Mouse (Mus musculus): ENCODE measurements around the gene Vmn1r225.
"Not testable (repeated sequence)": the region's sequence is repeated elsewhere in the genome, so short reads cannot be mapped to it uniquely, and the experiment has no call there.

The Vmn1r225 gene

DNA sequence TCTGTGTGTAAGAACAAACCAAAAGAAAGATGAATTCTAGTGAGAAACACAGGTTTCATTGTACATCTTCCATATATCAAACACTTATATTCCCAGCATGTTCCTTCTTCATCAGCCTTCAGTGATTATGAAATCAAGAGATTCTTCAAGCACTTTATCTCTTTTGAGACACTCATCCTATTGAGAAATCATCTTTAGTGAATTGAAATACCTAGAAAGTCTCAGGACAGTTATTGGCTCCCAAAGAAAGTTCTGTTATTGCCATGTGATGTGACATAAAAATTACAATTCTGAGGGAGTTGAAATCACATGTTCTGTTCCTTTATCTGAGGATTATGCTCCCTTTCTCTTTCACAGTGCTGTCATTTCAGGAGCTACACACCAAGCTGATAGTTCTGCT lies at the start of gene Vmn1r225:
TSS of gene Vmn1r225 (plus strand) at position 301 of the 400 bp plus-strand sequence.
- no peak for DNase-seq

DNA sequence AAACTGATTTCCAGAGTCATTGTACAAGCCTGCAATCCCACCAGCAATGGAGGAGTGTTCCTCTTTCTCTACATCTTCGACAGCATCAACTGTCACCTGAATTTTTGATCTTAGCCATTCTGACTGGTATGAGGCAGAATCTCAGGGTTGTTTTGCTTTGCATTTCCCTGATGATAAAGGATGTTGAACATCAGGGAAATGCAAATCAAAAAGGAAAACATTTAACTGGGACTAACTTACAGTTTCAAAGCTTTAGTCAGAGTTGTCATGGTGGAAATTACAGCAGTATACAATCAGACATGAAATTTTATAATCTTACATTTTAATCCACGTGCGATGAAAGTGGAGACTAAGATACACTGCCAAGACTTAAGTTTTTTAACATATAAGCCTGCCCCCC lies 24.6 kb upstream of the Vmn1r225 start:
- DNase-seq: no peak

DNA sequence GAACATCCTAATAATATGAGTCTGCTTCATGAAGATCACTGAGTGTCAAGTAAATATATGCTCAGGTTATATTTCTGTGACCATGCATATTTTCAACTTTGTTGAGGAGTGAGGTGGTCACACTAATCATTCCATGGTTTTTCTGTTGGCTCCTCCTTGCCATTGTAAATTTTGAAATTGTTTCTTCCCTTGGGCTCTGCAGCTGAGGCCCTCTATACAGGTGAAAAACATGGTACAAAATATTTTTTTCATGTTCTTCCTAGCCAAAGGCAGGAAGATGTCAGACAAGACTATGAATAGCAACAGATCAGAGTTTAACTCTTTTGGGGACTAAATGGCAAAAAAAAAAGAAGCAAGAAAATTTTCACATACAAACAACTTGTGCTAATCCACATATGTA lies 16.7 kb upstream of the Vmn1r225 start, which contains the start of gene Vmn2r108:
TSS of gene Vmn2r108 (minus strand) at position 101 of the 400 bp plus-strand sequence.
- DNase-seq: no peak

DNA sequence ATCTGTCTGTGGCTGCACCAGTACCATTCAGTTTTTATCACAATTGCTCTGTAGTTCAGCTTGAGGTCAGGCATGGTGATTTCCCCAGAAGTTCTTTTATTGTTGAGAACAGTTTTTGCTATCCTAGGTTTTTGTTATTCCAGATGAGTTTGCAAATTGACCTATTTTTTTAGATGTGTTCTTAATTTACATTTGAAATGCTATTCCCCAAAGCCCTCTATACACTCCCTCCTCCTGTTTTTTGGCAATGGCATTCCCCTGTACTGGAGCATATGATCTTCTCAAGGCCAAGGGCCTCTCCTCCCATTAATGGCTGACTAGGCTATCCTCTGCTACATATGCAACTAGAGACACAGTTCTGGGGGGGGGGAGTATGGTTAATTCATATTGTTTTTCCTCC lies 10.3 kb downstream of the Vmn1r225 start:
- not testable (repeated sequence) for DNase-seq

Measured in lung, postnatal 14 days (tissue).